Mouse (Mus musculus): ENCODE data around the gene Gbp8. TPM values are rescaled to one million over a fixed set of nuclear protein-coding genes. Genes with fewer than 3 reads are reported as not detected.
"Not testable (repeated sequence)": the region's sequence is repeated elsewhere in the genome, so short reads cannot be mapped to it uniquely, and the experiment has no call there.

Gbp8 gene
- polyA plus RNA-seq, 1 experiment from 2014 or later = 0.37 TPM

DNA sequence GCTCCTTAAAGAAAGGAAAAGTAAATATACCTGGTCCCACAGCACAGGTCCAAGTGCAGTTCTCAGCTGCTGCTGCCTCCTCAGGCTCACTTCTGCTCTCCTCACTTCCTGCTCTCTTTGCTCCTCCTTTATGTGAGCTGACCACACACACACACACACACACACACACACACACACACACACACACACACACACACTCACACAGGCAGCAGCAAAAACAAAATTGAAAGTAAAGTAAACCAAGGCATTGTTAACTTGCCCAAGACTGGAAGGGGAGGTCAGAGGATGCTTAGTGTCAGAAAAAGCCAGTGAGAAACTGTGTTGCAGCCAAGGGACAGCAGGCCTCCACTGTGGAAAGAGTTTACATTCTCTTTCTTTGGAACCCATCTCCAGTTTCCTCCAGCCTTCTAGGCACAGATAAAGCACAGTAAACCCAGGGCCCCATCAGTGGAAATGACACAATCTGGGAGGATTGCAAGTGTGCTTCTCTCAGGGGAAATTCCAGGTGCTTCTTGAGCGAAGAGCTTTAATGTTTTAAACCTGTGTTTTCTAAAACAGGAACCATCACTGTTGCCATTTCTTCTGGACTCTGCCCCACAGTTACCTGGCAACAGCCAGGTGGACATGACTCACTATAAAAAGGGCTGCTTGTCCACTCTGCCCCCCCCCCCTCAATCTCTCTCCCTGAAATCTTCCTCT is 85.7 kb downstream of the Gbp8 start:
- not testable (repeated sequence) for H3K4me1 ChIP-seq; ATAC-seq (ENCODE audit: insufficient number of reproducible peaks, insufficient read depth, low FRiP score, low TSS enrichment); H3K27ac ChIP-seq; H3K9me3 ChIP-seq; H3K9ac ChIP-seq; H3K27me3 ChIP-seq; H3K4me3 ChIP-seq; H3K36me3 ChIP-seq; H3K4me2 ChIP-seq (replicated peaks)
- WGBS = 67% methylated on average over 1 of the region's 1 CpGs

DNA sequence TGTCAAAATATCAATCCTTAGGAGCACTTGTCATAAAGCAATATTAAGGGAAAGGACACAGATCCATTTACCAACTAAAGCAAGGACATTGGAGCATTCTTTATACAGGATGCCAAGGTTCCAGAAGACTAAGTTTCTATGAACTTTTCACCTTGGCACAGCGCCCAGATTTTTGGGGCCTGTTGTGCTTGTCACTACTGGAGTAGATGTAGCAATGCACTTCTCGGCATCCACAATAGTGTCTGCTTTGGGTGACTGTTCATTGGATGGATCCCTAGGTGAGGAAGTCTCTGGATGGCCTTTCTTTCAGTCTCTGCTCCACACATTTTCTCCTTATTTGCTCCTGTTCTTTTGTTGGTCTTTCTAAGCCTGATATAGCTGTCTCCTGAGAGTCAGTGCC is 107.0 kb downstream of the Gbp8 start:
- Histone ChIP-seq H3K9me3 (no peaks in the 10 kb centered on the region), H3K4me1 (no peaks in the 10 kb centered on the region), H3K27me3 (no peaks in the 10 kb centered on the region), H3K4me2 (replicated peaks) (no peak overlapping the region), H3K27ac (no peak overlapping the region), H3K9ac (no peak overlapping the region), H3K4me3 (no peak overlapping the region), H3K36me3 (no peaks in the 10 kb centered on the region)
- ATAC-seq (ENCODE audit: insufficient number of reproducible peaks, insufficient read depth, low FRiP score, low TSS enrichment) = no peak
- 82% methylated on average over 2 of the region's 2 CpGs for WGBS

DNA sequence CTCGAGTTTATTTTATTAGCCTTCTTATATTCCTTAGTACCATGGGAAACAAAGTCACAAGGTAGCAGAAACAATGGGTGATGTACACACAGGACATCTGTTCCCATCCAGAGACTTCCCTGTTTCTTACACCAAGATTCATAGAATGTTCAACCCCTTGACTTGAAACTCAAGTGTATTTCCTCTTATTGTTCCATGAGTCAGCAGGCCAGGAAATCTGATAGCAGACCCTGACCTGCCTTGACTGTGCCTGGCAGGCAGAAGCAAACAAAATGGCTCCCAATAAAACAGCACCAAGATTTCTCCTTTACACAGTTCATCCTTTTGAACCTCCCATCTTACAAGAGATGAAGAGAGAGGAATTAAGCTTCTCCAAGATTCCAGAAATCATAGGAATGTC is 126.8 kb downstream of the Gbp8 start:
- no peak overlapping the region for H3K27ac ChIP-seq
- H3K4me3 ChIP-seq = no peak overlapping the region
- H3K9ac ChIP-seq = no peak overlapping the region
- H3K4me1 ChIP-seq = no peaks in the 10 kb centered on the region
- H3K27me3 ChIP-seq = no peaks in the 10 kb centered on the region
- H3K9me3 ChIP-seq = no peaks in the 10 kb centered on the region
- no peaks in the 10 kb centered on the region for H3K36me3 ChIP-seq
- no peak overlapping the region for H3K4me2 ChIP-seq (replicated peaks)
- 87% methylated on average over 1 of the region's 1 CpGs for WGBS
- ATAC-seq (ENCODE audit: insufficient number of reproducible peaks, insufficient read depth, low FRiP score, low TSS enrichment) = no peak

DNA sequence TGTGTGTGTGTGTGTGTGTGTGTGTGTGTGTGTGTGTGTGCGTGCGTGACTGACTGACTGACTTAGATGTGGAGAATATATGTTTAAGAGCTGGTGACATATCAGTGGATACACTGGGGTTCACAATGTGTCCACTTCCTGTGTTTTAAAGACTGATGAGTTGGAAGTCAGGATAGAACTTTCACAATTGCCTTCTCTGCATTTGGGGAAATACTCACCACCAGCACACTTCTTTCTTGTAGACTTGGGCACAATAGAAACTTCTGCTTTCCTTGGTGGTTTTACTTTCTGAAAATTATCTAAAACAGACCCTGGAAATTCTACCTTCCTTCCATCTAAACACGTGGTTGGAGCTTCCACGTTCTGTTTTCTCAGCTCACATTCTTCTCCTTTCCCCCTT is 127.8 kb downstream of the Gbp8 start:
- no peaks in the 10 kb centered on the region for H3K4me1 ChIP-seq
- no peaks in the 10 kb centered on the region for H3K27me3 ChIP-seq
- H3K4me3 ChIP-seq = no peak overlapping the region
- WGBS = 87% methylated on average over 4 of the region's 4 CpGs
- no peaks in the 10 kb centered on the region for H3K36me3 ChIP-seq
- H3K4me2 ChIP-seq (replicated peaks) = no peak overlapping the region
- no peak overlapping the region for H3K9ac ChIP-seq
- ATAC-seq (ENCODE audit: insufficient number of reproducible peaks, insufficient read depth, low FRiP score, low TSS enrichment) = no peak
- H3K27ac ChIP-seq = no peak overlapping the region
- no peaks in the 10 kb centered on the region for H3K9me3 ChIP-seq

DNA sequence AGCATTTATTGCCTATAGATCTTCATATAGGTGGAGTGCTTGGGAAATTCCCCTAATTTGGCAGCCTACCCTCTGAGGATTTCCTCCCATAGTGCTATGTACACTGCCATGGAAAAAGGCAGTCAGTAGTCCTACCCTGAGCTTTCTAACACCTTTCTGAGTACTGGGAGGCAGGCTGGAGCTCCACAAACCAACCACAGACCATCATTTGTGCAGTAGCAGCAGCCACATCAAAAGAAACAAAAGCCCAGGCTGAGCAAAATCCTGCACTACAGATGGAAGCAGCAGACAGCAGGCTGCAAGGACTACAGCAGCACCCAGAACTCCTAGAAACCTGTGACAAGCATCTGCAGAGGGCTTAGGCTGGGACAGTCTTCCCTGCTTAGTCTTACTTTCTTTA is 129.0 kb downstream of the Gbp8 start:
- H3K9ac ChIP-seq = no peak overlapping the region
- H3K4me2 ChIP-seq (replicated peaks) = no peak overlapping the region
- no peaks in the 10 kb centered on the region for H3K36me3 ChIP-seq
- ATAC-seq (ENCODE audit: insufficient number of reproducible peaks, insufficient read depth, low FRiP score, low TSS enrichment) = no peak
- H3K27ac ChIP-seq = no peak overlapping the region
- H3K27me3 ChIP-seq = no peaks in the 10 kb centered on the region
- no peak overlapping the region for H3K4me3 ChIP-seq
- H3K4me1 ChIP-seq = no peaks in the 10 kb centered on the region
- H3K9me3 ChIP-seq = no peaks in the 10 kb centered on the region; the same call in 1 of the 2 replicates

DNA sequence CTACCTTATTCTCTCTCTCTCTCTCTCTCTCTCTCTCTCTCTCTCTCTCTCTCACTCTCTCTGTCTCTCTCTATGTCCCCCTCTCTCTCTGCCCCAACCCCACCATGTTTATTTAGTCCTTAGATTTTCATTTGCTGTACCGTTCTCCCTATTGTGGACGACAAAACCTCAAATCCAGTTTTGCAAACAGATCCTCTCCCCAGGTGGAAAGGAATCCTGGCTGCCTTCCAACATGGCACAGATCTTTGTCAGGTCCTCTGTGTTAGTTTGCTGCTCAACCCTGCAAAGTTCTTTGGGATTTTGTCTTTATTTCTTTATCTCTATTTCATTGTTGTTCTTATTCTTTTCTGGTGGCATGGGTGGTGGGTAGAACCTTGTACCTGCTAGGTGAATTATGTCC is 149.9 kb downstream of the Gbp8 start:
- no peak for ATAC-seq (ENCODE audit: insufficient number of reproducible peaks, insufficient read depth, low FRiP score, low TSS enrichment)
- H3K27ac ChIP-seq = no peak overlapping the region
- 89% methylated on average over 2 of the region's 2 CpGs for WGBS
- no peaks in the 10 kb centered on the region; the same call in 1 of the 2 replicates for H3K9me3 ChIP-seq
- H3K36me3 ChIP-seq = no peaks in the 10 kb centered on the region
- no peak overlapping the region for H3K9ac ChIP-seq
- H3K4me3 ChIP-seq = no peak overlapping the region
- H3K27me3 ChIP-seq = no peaks in the 10 kb centered on the region
- no peak overlapping the region for H3K4me2 ChIP-seq (replicated peaks)
- H3K4me1 ChIP-seq = no peaks in the 10 kb centered on the region

DNA sequence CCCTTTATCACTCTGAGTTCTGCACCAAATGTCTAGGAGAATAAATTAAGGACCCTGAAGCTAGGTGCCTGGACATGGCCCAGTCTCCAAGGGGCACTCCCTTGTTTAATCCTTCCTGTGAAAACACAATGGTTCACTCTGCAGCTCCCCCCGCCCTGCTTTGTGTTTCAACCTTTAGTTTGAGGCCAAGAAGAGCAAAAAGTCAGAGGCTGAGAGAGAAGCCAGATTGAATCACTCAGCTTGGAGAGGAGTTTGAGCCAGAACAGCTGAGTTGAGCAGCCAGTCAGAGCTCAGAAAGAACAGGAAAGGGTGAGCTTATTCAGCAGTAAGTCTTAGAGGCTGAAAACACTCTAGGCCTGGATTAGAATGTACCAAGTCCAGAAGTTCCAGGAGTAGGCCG is 151.3 kb downstream of the Gbp8 start:
- Histone ChIP-seq H3K27me3 (no peaks in the 10 kb centered on the region), H3K27ac (no peak overlapping the region), H3K9ac (no peak overlapping the region), H3K9me3 (no peaks in the 10 kb centered on the region; the same call in 1 of the 2 replicates), H3K4me2 (replicated peaks) (no peak overlapping the region), H3K4me1 (no peaks in the 10 kb centered on the region), H3K4me3 (no peak overlapping the region), H3K36me3 (no peaks in the 10 kb centered on the region)
- 54% methylated on average over 2 of the region's 2 CpGs for WGBS
- no peak for ATAC-seq (ENCODE audit: insufficient number of reproducible peaks, insufficient read depth, low FRiP score, low TSS enrichment)

DNA sequence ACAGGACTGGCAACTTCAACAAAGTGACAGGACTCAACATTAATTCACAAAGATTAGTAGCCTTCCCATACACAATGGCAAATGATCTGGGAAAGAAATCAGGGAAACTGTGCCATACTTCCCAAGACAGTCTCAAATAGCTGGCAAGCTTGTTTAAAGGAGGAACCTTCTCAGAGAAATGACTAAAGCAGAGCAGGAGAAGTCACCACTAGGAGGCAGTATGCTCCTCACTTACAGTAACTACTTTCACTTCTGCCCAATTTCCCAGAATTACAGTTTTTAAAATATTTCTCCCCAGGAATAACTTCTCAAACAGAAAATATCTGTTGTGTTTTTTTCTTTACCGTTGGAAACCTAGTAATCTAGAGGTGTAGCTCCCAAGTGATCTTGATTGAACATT is 152.6 kb downstream of the Gbp8 start:
- no peaks in the 10 kb centered on the region for H3K27me3 ChIP-seq
- no peak overlapping the region for H3K27ac ChIP-seq
- H3K4me1 ChIP-seq = no peaks in the 10 kb centered on the region
- H3K9ac ChIP-seq = no peak overlapping the region
- H3K9me3 ChIP-seq = no peaks in the 10 kb centered on the region; the same call in 1 of the 2 replicates
- no peak overlapping the region for H3K4me3 ChIP-seq
- no peak overlapping the region for H3K4me2 ChIP-seq (replicated peaks)
- H3K36me3 ChIP-seq = no peaks in the 10 kb centered on the region
- no peak for ATAC-seq (ENCODE audit: insufficient number of reproducible peaks, insufficient read depth, low FRiP score, low TSS enrichment)
- 42% methylated on average over 1 of the region's 1 CpGs for WGBS

DNA sequence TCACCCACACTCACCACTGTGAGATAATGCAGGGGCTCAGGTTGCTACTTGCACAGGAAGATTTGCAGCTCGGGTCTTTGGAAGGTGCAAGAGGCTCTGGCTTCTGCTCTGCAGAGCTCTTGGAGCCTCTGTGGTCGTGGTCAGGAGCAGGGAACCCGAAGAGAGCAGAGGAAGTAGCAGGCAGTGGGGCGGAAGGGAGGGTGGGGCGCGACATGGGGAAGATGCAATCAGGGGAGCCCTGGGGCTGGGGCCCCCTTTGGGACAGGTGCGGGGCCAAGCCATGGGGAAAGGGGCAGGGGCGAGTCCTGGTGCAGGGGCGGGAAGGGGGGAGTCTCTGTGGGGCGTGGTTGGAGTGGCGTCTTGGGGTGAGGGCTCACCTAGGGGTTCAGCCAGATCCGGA is 156.8 kb downstream of the Gbp8 start, which contains the start of gene Abcg3:
Gene Abcg3 (minus strand): TSS at position 184 of the 400 bp plus-strand sequence.
- Histone ChIP-seq H3K4me2 (replicated peaks) (no peak within 1 kb of the TSS; the same call in 1 of the 2 replicates), H3K4me1 (no peaks in the 10 kb centered on the region), H3K9ac (no peak within 1 kb of the TSS), H3K9me3 (no peaks in the 10 kb centered on the region), H3K27me3 (no peaks in the 10 kb centered on the region), H3K36me3 (no peaks in the 10 kb centered on the region), H3K4me3 (no peak within 1 kb of the TSS), H3K27ac (no peak within 1 kb of the TSS)
- WGBS = 33% methylated on average over 12 of the region's 12 CpGs
- no peak for ATAC-seq (ENCODE audit: insufficient number of reproducible peaks, insufficient read depth, low FRiP score, low TSS enrichment)

DNA sequence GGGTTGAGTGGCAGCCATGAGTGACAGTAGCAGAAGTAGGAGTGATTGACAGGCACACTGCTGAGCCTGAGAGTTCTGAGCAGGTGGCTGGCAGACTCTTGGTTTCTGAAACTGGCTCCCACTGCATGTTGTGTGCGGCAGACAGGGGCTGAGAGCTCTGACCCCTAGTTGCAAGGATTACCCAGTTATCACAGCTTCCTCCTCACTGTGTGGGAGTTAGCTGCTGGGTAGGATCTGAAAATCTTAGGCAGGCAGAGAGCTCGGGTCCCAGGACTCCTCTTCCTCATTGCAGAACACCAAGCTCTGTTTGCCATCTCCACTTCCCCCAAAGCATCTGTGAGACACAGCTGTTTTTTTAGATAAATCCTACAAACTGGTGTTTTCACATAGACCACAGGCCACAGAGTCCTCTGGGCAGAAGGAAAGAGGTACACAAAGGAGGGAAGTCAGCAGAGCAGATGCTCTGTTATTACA is 160.3 kb downstream of the Gbp8 start:
- H3K27me3 ChIP-seq = no peaks in the 10 kb centered on the region
- H3K4me2 ChIP-seq (replicated peaks) = no peak overlapping the region
- no peak overlapping the region for H3K9ac ChIP-seq
- no peak for ATAC-seq (ENCODE audit: insufficient number of reproducible peaks, insufficient read depth, low FRiP score, low TSS enrichment)
- H3K36me3 ChIP-seq = no peaks in the 10 kb centered on the region
- WGBS = 66% methylated on average over 2 of the region's 2 CpGs
- no peak overlapping the region for H3K27ac ChIP-seq
- H3K4me1 ChIP-seq = no peaks in the 10 kb centered on the region
- no peaks in the 10 kb centered on the region for H3K9me3 ChIP-seq
- no peak overlapping the region for H3K4me3 ChIP-seq

All from embryonic facial prominence, embryonic 12.5 days (tissue).